Mouse (Mus musculus) embryonic facial prominence, embryonic 13.5 days (tissue): ENCODE data around the gene Zc3h4. TPM values are rescaled to one million over a fixed set of nuclear protein-coding genes. Genes with fewer than 3 reads are reported as not detected.
A peak's percentile ranks its signal among the peaks of the same experiment; 100 is the strongest.

Experiments used
- ATAC-seq: fragments of 200-750 bp; cut with Nextera tagmentation; 2 replicates; pipeline ENCODE4 v1.8.0; 2017; ENCODE audit warnings: low read depth; ENCODE audit not compliant: insufficient number of reproducible peaks, insufficient read depth, low FRiP score, low TSS enrichment
- H3K27ac ChIP-seq: fragments of 300-500 bp; sonication (generic); 2 replicates; pipeline ENCODE4 v1.5.1; 2015; ENCODE audit warnings: moderate library complexity, mild to moderate bottlenecking, inconsistent platforms
- H3K27me3 ChIP-seq: fragments of 300-500 bp; sonication (generic); 2 replicates; pipeline ENCODE4 v1.6.1; 2015; ENCODE audit warnings: mild to moderate bottlenecking, inconsistent platforms
- H3K36me3 ChIP-seq: fragments of 300-500 bp; sonication (generic); 2 replicates; pipeline ENCODE4 v1.6.1; 2015; ENCODE audit warnings: mild to moderate bottlenecking, inconsistent platforms
- H3K4me1 ChIP-seq: fragments of 300-500 bp; sonication (generic); 2 replicates; pipeline ENCODE4 v1.6.1; 2015; ENCODE audit warnings: inconsistent platforms
- H3K4me2 ChIP-seq: fragments of 300-500 bp; sonication (generic); 2 replicates; pipeline ENCODE4 v1.6.1; 2015; ENCODE audit warnings: moderate library complexity, mild to moderate bottlenecking, inconsistent platforms
- H3K4me3 ChIP-seq: fragments of 300-500 bp; sonication (generic); 2 replicates; pipeline ENCODE4 v1.5.1; 2015; ENCODE audit warnings: mild to moderate bottlenecking, inconsistent platforms
- H3K9ac ChIP-seq: fragments of 300-500 bp; sonication (generic); 2 replicates; pipeline ENCODE4 v1.6.1; 2015; ENCODE audit warnings: mild to moderate bottlenecking, inconsistent platforms
- H3K9me3 ChIP-seq: fragments of 300-500 bp; sonication (generic); 2 replicates; pipeline ENCODE4 v1.6.1; 2016; ENCODE audit warnings: inconsistent platforms
- WGBS: fragments of 180-500 bp; shearing (Covaris S2); methylation state at CpG from one replicate; pipeline ENCODE4 v1.1.7; 2015; ENCODE audit warnings: mixed read lengths; 5-methylcytosine and 5-hydroxymethylcytosine counted together
- polyA plus RNA-seq: library from polyadenylated mRNA; unstranded; fragments of >200 nt; fragmentation: Nextera tagmentation; extraction: Ambion mirVana; gene quantifications from 2 replicates; pipeline ENCODE4 v1.2.1, GENCODE M21; 2015

Zc3h4 gene
- 17.6 and 20.2 TPM in 2 replicates for polyA plus RNA-seq

DNA sequence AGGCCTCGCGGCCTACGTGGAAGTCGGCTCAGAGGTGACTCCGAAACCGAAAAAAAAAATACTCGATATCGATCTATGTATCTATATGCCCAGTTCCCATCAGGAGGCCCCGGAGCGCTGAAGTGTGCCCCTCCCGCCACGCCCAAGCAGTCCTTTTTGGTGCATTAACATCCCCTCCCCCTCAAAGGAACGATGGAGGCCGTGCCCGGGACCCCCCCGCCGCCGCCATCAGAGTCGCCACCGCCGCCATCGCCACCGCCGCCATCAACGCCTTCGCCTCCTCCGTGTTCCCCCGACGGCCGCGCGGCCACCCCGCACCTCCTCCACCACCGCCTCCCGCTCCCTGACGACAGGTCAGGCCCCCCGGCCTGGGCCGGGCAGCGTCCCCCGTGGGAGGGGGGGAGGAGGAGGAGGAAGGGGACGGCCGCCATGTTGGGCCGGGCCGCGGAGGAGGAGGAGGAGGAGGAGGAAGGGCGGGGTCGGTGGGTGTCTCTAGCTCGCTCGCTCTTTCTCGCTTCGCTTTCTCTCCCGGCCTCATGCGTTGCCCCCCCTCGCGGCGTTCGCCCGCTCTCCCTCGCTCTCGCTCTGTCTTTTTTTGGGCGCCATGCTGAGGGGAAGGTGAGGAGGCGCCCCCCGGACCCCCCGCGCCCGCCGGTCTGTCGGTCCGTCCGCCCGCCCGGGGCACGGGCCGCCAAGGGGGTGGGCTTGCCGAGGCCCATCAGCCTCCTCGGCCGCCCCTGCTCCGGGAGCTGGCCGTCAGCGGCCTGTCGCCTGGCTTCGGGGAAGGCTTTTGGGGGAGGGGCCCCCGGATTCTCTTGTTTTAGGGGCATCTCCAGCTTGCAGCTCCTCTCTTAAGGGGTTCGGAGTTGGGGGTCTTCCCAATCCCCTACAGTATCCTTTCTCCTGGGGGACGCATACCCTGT lies at the start of gene Zc3h4:
TSS of gene Zc3h4 (plus strand) at position 222 of the 923 bp plus-strand sequence.
- Histone ChIP-seq H3K9ac (peak within 1 kb of the TSS; percentile 100), H3K4me3 (peak within 1 kb of the TSS; percentile 88), H3K4me1 (peaks cover 37% of the 10 kb centered on the region), H3K9me3 (no peaks in the 10 kb centered on the region), H3K27me3 (no peaks in the 10 kb centered on the region), H3K27ac (peak within 1 kb of the TSS; percentile 100), H3K4me2 (peak within 1 kb of the TSS; percentile 89), H3K36me3 (no peaks in the 10 kb centered on the region)
- peak; percentile 43 for ATAC-seq
- WGBS: under 1% methylated on average over 72 of the region's 85 CpGs

DNA sequence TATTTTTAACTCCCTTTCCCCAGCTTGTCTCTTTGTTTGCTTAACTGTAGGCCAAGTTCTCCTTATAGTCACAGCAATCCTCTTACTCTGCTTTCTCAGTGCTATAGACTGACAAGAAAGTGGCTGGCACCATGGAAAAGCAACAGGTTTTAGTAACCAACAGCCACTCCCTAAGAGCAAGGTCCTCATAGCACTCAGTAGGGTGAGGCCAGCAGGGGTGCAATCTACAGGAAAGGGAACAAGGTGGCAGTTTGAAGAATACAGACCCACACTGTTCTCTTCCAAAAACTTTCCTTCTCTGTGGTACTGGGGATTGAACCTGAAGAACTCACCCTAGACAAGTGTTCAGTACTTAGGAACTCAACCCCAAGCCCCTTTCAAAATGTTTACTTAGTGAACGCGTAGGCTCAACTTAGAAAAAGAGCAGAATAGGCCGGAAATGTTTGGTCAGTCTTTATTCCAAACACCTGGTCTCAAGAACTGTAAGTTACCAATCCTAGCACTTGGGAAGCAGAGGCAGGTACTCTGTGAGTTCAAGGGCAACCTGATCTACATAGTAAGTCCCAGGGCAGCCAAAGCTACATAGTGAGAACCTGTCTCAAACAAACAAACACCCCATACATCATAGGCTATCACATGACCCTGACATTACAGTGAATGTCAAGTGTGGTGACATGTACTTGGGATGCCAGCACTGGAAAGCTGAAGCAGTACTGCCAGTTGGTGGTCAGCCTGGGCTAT lies 44.7 kb upstream of the Zc3h4 start:
- Histone ChIP-seq H3K4me1 (no peaks in the 10 kb centered on the region), H3K27ac (no peak overlapping the region), H3K9me3 (no peaks in the 10 kb centered on the region), H3K9ac (no peak overlapping the region), H3K36me3 (peaks cover 71% of the 10 kb centered on the region), H3K4me2 (no peak overlapping the region), H3K4me3 (no peak overlapping the region), H3K27me3 (no peaks in the 10 kb centered on the region)
- ATAC-seq: no peak
- 92% methylated on average over 3 of the region's 3 CpGs for WGBS

DNA sequence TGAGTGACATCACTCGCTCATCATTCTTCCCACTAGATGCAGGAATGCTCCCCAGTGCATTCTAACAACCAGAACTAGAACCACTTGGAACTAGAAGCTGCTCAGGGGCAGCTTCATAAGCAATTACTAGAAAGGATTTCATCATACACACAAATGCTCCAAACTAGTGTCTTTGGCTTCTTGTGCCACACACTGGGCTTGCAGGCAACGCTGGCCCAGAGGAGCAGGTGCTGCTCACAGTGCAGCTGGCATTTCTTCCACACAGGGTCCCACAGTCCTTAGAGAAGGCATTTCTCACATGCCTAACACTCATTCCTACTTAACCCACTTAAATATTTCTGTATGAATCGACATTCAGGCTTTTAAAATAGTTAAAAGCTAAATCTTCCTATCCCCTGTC lies 43.1 kb upstream of the Zc3h4 start:
- Histone ChIP-seq H3K27ac (no peak overlapping the region), H3K4me2 (no peak overlapping the region), H3K36me3 (peaks cover 65% of the 10 kb centered on the region), H3K4me3 (no peak overlapping the region), H3K4me1 (no peaks in the 10 kb centered on the region), H3K9ac (no peak overlapping the region), H3K27me3 (no peaks in the 10 kb centered on the region), H3K9me3 (no peaks in the 10 kb centered on the region)
- ATAC-seq: no peak
- 95% methylated on average over 3 of the region's 3 CpGs for WGBS

- no peak for ATAC-seq
- Histone ChIP-seq H3K9me3 (no peaks in the 10 kb centered on the region), H3K9ac (no peak overlapping the region), H3K4me2 (no peak overlapping the region), H3K27ac (no peak overlapping the region), H3K36me3 (peaks cover 78% of the 10 kb centered on the region), H3K4me1 (no peaks in the 10 kb centered on the region), H3K27me3 (no peaks in the 10 kb centered on the region), H3K4me3 (no peak overlapping the region)
- 91% methylated on average over 1 of the region's 1 CpGs for WGBS
These were observed 36.4 kb upstream of the Zc3h4 start for GRCm38 (mm10) chr7:16364319-16364718.

- H3K27me3 ChIP-seq: no peaks in the 10 kb centered on the region
- no peak overlapping the region for H3K4me3 ChIP-seq
- no peak overlapping the region for H3K27ac ChIP-seq
- no peaks in the 10 kb centered on the region for H3K4me1 ChIP-seq
- 49% methylated on average over 4 of the region's 4 CpGs for whole genome bisulfite sequencing
- ATAC-seq: no peak
- H3K9ac ChIP-seq: no peak overlapping the region
- H3K9me3 ChIP-seq: no peaks in the 10 kb centered on the region
- H3K36me3 ChIP-seq: peaks cover 84% of the 10 kb centered on the region
- no peak overlapping the region for H3K4me2 ChIP-seq
These were observed 35.7 kb upstream of the Zc3h4 start for GRCm38 (mm10) chr7:16364901-16365500.

DNA sequence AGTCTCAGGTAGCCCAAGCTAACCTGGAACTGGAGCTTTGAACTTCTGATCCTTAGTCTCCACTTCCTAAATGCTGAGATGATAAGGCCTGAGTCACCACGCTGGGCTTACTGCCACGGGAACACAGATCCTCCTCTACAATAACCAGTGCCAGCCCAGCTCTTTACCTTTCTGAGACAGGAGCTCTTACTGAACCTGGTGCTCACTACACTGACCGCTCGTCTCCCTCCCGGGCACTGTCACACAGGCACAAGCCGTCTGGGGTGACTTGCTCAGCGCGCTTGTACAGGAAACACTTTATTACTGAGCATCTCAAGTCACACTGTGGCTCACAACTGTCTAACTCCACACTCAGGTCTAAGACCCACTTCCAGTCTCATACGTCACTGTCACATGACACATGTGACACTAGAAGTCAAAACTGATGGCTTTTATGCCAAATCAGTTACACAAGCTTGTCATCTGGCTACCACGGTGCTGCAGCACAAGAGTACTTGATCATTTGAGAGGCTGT lies 34.5 kb upstream of the Zc3h4 start:
- Histone ChIP-seq H3K4me2 (no peak overlapping the region), H3K9ac (no peak overlapping the region), H3K27ac (no peak overlapping the region), H3K4me3 (no peak overlapping the region), H3K36me3 (peaks cover 89% of the 10 kb centered on the region), H3K27me3 (no peaks in the 10 kb centered on the region), H3K9me3 (no peaks in the 10 kb centered on the region), H3K4me1 (no peaks in the 10 kb centered on the region)
- ATAC-seq: no peak
- 75% methylated on average over 10 of the region's 10 CpGs for WGBS

DNA sequence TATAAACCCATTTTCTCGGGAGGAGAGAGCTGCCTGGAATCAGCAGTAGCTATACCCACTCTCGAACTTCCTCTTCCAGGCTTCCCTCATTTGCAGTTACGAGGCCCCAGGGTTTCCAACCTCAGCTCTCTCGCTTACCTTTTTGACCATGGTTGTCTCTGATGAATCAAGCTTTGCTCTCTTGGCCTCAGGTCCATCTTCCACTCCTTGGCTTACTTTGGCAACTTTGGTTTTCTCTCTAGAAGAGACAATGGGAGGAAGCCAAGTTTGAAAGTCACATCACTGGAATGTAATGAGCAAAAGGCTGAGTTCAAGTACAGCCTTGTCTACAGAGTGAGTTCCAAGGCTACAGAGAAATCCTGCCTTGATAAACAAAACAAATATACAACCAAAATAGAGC lies 34.0 kb upstream of the Zc3h4 start:
- Histone ChIP-seq H3K27me3 (no peaks in the 10 kb centered on the region), H3K4me2 (no peak overlapping the region), H3K9me3 (no peaks in the 10 kb centered on the region), H3K36me3 (peaks cover 91% of the 10 kb centered on the region), H3K4me3 (no peak overlapping the region), H3K4me1 (no peaks in the 10 kb centered on the region), H3K9ac (no peak overlapping the region), H3K27ac (no peak overlapping the region)
- ATAC-seq: no peak
- WGBS: 78% methylated on average over 4 of the region's 4 CpGs

DNA sequence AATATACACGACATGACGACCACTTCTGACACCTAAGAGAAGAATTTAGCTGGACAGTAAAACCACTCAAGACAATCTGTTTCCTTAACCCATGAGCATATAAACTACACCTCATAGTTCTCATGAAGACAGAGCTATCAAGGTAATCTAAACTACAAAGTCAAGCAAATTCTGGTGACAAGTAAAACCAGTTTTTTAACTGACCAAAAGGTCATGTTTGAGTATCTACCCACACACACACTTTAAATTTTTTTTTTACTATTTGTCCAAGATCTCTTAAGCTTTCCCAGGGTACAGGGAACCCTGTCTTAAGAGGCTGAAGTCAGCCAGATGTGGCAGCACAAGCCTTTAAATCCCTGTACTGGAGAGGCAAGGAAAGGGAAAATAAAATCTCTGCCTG lies 31.9 kb upstream of the Zc3h4 start:
- Histone ChIP-seq H3K4me3 (no peak overlapping the region), H3K9ac (no peak overlapping the region), H3K4me2 (no peak overlapping the region), H3K27me3 (no peaks in the 10 kb centered on the region), H3K36me3 (peaks cover 86% of the 10 kb centered on the region), H3K27ac (no peak overlapping the region), H3K4me1 (no peaks in the 10 kb centered on the region), H3K9me3 (no peaks in the 10 kb centered on the region)
- no peak for ATAC-seq
- WGBS: 77% methylated on average over 2 of the region's 2 CpGs

GRCm38 (mm10) chr7:16370596-16370995 lies 30.1 kb upstream of the Zc3h4 start:
- WGBS: 97% methylated on average over 2 of the region's 2 CpGs
- no peaks in the 10 kb centered on the region for H3K9me3 ChIP-seq
- H3K4me1 ChIP-seq: no peaks in the 10 kb centered on the region
- H3K4me2 ChIP-seq: no peak overlapping the region
- H3K36me3 ChIP-seq: peaks cover 79% of the 10 kb centered on the region
- no peak for ATAC-seq
- no peak overlapping the region for H3K27ac ChIP-seq
- no peaks in the 10 kb centered on the region for H3K27me3 ChIP-seq
- no peak overlapping the region for H3K9ac ChIP-seq
- H3K4me3 ChIP-seq: no peak overlapping the region

- Histone ChIP-seq H3K4me3 (no peak overlapping the region), H3K9ac (no peak overlapping the region), H3K4me1 (no peaks in the 10 kb centered on the region), H3K36me3 (peaks cover 79% of the 10 kb centered on the region), H3K4me2 (no peak overlapping the region), H3K27ac (no peak overlapping the region), H3K27me3 (no peaks in the 10 kb centered on the region), H3K9me3 (no peaks in the 10 kb centered on the region)
- no peak for ATAC-seq
- 62% methylated on average over 2 of the region's 2 CpGs for WGBS
These were observed 27.0 kb upstream of the Zc3h4 start for GRCm38 (mm10) chr7:16373719-16374118.

- WGBS: 88% methylated on average over 5 of the region's 5 CpGs
These were observed 25.7 kb upstream of the Zc3h4 start for GRCm38 (mm10) chr7:16374989-16375388.

More at GRCm38 (mm10) chr7:16374989-16375388, 25.7 kb upstream of the Zc3h4 start:
- Histone ChIP-seq H3K4me2 (no peak overlapping the region), H3K9ac (no peak overlapping the region), H3K4me3 (no peak overlapping the region), H3K27ac (no peak overlapping the region), H3K4me1 (no peaks in the 10 kb centered on the region), H3K9me3 (no peaks in the 10 kb centered on the region), H3K36me3 (peaks cover 73% of the 10 kb centered on the region), H3K27me3 (no peaks in the 10 kb centered on the region)
- no peak for ATAC-seq
